In the genomic region with DNA sequence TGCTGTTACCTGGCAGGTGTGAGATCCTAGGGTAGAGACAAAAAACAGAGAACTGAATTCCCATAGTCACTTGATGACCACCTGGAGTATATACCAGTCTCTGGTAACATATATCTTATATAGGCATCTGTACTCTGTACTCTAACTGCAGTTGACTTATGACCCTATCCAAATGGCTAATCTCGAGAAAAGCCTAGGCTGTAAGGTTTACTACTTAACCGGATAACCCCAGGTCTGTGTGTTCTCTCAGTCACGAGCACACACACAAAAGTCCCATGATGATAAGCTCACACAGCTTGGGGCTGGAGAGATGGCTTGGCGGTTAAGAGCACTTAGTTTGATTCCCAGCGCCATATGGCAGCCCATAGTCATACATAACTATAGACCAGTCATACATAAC, we compare ENCODE assay signal across 32 mouse cellular contexts.
"Had no signal": no experiment of that assay in that cellular context is flagged by ENCODE, and none has a peak within 500 bp of the region (broad histone marks: within the 10 kb centered on the region; RNA-seq: fewer than 3 reads in every experiment).

No protein-coding gene starts in this region.

- H3K9ac ChIP-seq: heart, embryonic 12.5 days; heart, embryonic 13.5 days; heart, embryonic 15.5 days; hindbrain, embryonic 12.5 days; hindbrain, embryonic 13.5 days; hindbrain, embryonic 14.5 days; hindbrain, embryonic 15.5 days had no signal

- H3K36me3 ChIP-seq: heart, embryonic 10.5 days; heart, embryonic 12.5 days; heart, embryonic 13.5 days; heart, embryonic 15.5 days; hindbrain, embryonic 10.5 days; hindbrain, embryonic 12.5 days; hindbrain, embryonic 13.5 days; hindbrain, embryonic 15.5 days had no signal

- ATAC-seq: hindbrain, embryonic 16.5 days; hindbrain, postnatal 0 days had no signal

- H3K4me3 ChIP-seq: heart, adult 2 months; heart, embryonic 10.5 days; heart, embryonic 12.5 days; heart, embryonic 13.5 days; heart, embryonic 15.5 days; hindbrain, embryonic 10.5 days; hindbrain, embryonic 12.5 days; hindbrain, embryonic 13.5 days; hindbrain, embryonic 15.5 days; layer of hippocampus, adult 2 months; left cerebral cortex, adult 2 months had no signal

- H3K27me3 ChIP-seq: heart, embryonic 12.5 days; heart, embryonic 13.5 days; heart, embryonic 15.5 days; hindbrain, embryonic 12.5 days; hindbrain, embryonic 13.5 days; hindbrain, embryonic 15.5 days had no signal

- H3K4me1 ChIP-seq: hindbrain, embryonic 10.5 days; hindbrain, embryonic 12.5 days; hindbrain, embryonic 13.5 days; hindbrain, embryonic 15.5 days had no signal

- DNase-seq: heart, adult 2 months; heart, postnatal 10 days; heart, postnatal 14 days; heart, postnatal 36 days; heart, postnatal 4 days; kidney, adult 11 months; kidney, adult 18-20 months; kidney, adult 2 months; kidney, adult 8-10 months; kidney, adult 9 months; kidney, postnatal 10 days; kidney, postnatal 14 days; kidney, postnatal 25 days; kidney, postnatal 36 days; kidney, postnatal 4 days; layer of hippocampus, adult 9-11 months; layer of hippocampus, postnatal 36 days had no signal

- H3K9me3 ChIP-seq: heart, embryonic 10.5 days; heart, embryonic 12.5 days; heart, embryonic 13.5 days; heart, embryonic 15.5 days; hindbrain, embryonic 10.5 days; hindbrain, embryonic 12.5 days; hindbrain, embryonic 13.5 days; hindbrain, embryonic 15.5 days had no signal

- H3K27ac ChIP-seq: heart, adult 2 months; heart, embryonic 10.5 days; heart, embryonic 13.5 days; heart, embryonic 15.5 days; hindbrain, embryonic 10.5 days; hindbrain, embryonic 12.5 days; hindbrain, embryonic 13.5 days; hindbrain, embryonic 14.5 days; hindbrain, embryonic 15.5 days; hindbrain, postnatal 0 days; kidney, postnatal 0 days; layer of hippocampus, adult 2 months; left cerebral cortex, adult 2 months had no signal

- H3K4me2 ChIP-seq: heart, embryonic 11.5 days; heart, embryonic 12.5 days; heart, embryonic 13.5 days; heart, embryonic 15.5 days; hindbrain, embryonic 12.5 days; hindbrain, embryonic 13.5 days; hindbrain, embryonic 14.5 days; hindbrain, embryonic 15.5 days had no signal
